Mouse (Mus musculus) intestine, embryonic 14.5 days (tissue): ENCODE results near the gene Numa1. TPM values are rescaled to one million over a fixed set of nuclear protein-coding genes. Genes with fewer than 3 reads are reported as not detected.

Experiments
- ATAC-seq: fragments of 200-750 bp; cut with Nextera tagmentation; replicated peaks from 2 replicates; pipeline ENCODE4 v1.8.0; 2017; ENCODE audit warnings: low read depth, moderate number of reproducible peaks, moderate TSS enrichment, moderate library complexity; ENCODE audit not compliant: low FRiP score, low TSS enrichment
- DNase-seq: peaks from one replicate; pipeline ENCODE4 v3.0.0-alpha.2; 2018; ENCODE audit warnings: low spot score
- H3K27ac ChIP-seq: fragments of 300-500 bp; sonication (generic); 2 replicates; pipeline ENCODE4 v1.5.1; 2014; ENCODE audit warnings: low read depth, mild to moderate bottlenecking, control low read depth
- H3K27me3 ChIP-seq: fragments of 300-500 bp; sonication (generic); replicated peaks from 2 replicates; pipeline ENCODE4 v1.6.1; 2014; ENCODE audit warnings: low read length, control low read depth; ENCODE audit not compliant: control insufficient read depth, insufficient read depth
- H3K36me3 ChIP-seq: fragments of 300-500 bp; sonication (generic); 2 replicates; pipeline ENCODE4 v1.6.1; 2014; ENCODE audit warnings: low read length, control low read depth; ENCODE audit not compliant: control insufficient read depth, insufficient read depth
- H3K4me1 ChIP-seq: fragments of 300-500 bp; sonication (generic); replicated peaks from 2 replicates; pipeline ENCODE4 v1.6.1; 2014; ENCODE audit warnings: low read length, control low read depth, mixed read lengths; ENCODE audit not compliant: control insufficient read depth, insufficient read depth
- H3K4me2 ChIP-seq: fragments of 300-500 bp; sonication (generic); 2 replicates; pipeline ENCODE4 v1.6.1; 2014; ENCODE audit warnings: low read length
- H3K4me3 ChIP-seq: fragments of 300-500 bp; sonication (generic); 2 replicates; pipeline ENCODE4 v1.5.1; 2014; ENCODE audit warnings: low read depth, low read length, control low read depth, mixed read lengths
- H3K9ac ChIP-seq: fragments of 300-500 bp; sonication (generic); 2 replicates; pipeline ENCODE4 v1.6.1; 2014; ENCODE audit warnings: mild to moderate bottlenecking, low read length
- H3K9me3 ChIP-seq: fragments of 300-500 bp; sonication (generic); 2 replicates; pipeline ENCODE4 v1.6.1; 2016; ENCODE audit warnings: low read length, control low read depth; ENCODE audit not compliant: control insufficient read depth
- WGBS: fragments of 180-500 bp; shearing (Covaris S2); extraction: QIAGEN DNeasy Blood & Tissue Kit; methylation state at CpG from one replicate; pipeline ENCODE4 v1.1.7; 2014; 5-methylcytosine and 5-hydroxymethylcytosine counted together
- polyA plus RNA-seq: library from polyadenylated mRNA; unstranded; fragments of >200 nt; fragmentation: Nextera tagmentation; extraction: Ambion mirVana; gene quantifications from 2 replicates; pipeline ENCODE4 v1.2.1, GENCODE M21; 2014

Gene Numa1
- polyA plus RNA-seq, 1 experiment from 2014 or later = 99.6 TPM

GRCm38 (mm10) chr7:102000921-102001630 lies 67.2 kb downstream of the Numa1 start:
- H3K4me1 ChIP-seq = no peaks in the 10 kb centered on the region
- ATAC-seq = no peak
- no peak overlapping the region for H3K9ac ChIP-seq
- H3K4me3 ChIP-seq = no peak overlapping the region
- no peak for DNase-seq
- H3K4me2 ChIP-seq = no peak overlapping the region
- 93% methylated on average over 26 of the region's 26 CpGs for WGBS
- no peak overlapping the region for H3K27ac ChIP-seq
- no peaks in the 10 kb centered on the region for H3K27me3 ChIP-seq
- peaks cover 97% of the 10 kb centered on the region for H3K36me3 ChIP-seq
- H3K9me3 ChIP-seq = no peaks in the 10 kb centered on the region

GRCm38 (mm10) chr7:102006520-102006919 lies 72.6 kb downstream of the Numa1 start:
- ATAC-seq = no peak
- H3K9me3 ChIP-seq = no peaks in the 10 kb centered on the region
- H3K36me3 ChIP-seq = peaks cover 94% of the 10 kb centered on the region
- no peak overlapping the region for H3K27ac ChIP-seq
- DNase-seq = no peak
- 86% methylated on average over 1 of the region's 1 CpGs for WGBS
- no peak overlapping the region for H3K4me2 ChIP-seq
- no peak overlapping the region for H3K9ac ChIP-seq
- no peak overlapping the region for H3K4me3 ChIP-seq
- H3K27me3 ChIP-seq = no peaks in the 10 kb centered on the region
- H3K4me1 ChIP-seq = no peaks in the 10 kb centered on the region

- Histone ChIP-seq H3K9me3 (no peaks in the 10 kb centered on the region), H3K4me1 (no peaks in the 10 kb centered on the region), H3K4me3 (no peak overlapping the region), H3K27me3 (no peaks in the 10 kb centered on the region), H3K9ac (no peak overlapping the region), H3K4me2 (no peak overlapping the region), H3K36me3 (peaks cover 95% of the 10 kb centered on the region), H3K27ac (no peak overlapping the region)
- ATAC-seq (no peak), DNase-seq (no peak)
- WGBS = 91% methylated on average over 9 of the region's 9 CpGs
Measured at GRCm38 (mm10) chr7:102011855-102012254, 77.9 kb downstream of the Numa1 start.

GRCm38 (mm10) chr7:102013416-102013815 lies 79.5 kb downstream of the Numa1 start:
- 89% methylated on average over 8 of the region's 8 CpGs for WGBS
- no peak overlapping the region for H3K4me3 ChIP-seq

DNA sequence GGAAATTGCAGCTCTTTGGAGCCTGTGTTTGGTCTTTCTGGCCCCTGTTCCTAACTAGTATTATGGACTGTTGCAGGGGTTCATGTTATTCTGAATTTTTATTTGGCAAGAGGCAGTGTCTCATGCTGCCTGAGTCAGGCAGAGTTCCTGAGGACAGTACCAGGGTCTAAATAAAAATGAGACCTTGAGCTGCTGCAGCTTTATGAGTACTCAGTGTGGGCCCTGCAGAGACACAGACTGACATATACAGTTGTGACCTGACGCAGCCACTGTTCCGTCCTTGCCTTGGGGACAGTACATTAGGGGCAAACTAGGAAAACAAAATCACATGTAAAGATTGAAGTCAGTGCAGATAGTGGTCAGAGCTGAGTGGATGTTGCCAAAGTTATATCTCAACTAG lies 81.1 kb downstream of the Numa1 start:
- Histone ChIP-seq H3K4me2 (no peak overlapping the region), H3K4me3 (no peak overlapping the region), H3K9ac (no peak overlapping the region), H3K27ac (no peak overlapping the region), H3K9me3 (no peaks in the 10 kb centered on the region), H3K4me1 (no peaks in the 10 kb centered on the region), H3K36me3 (peaks cover 98% of the 10 kb centered on the region), H3K27me3 (no peaks in the 10 kb centered on the region)
- DNase-seq = no peak
- 90% methylated on average over 2 of the region's 2 CpGs for WGBS
- no peak for ATAC-seq

More at GRCm38 (mm10) chr7:102013416-102013815, 79.5 kb downstream of the Numa1 start:
- Histone ChIP-seq H3K9ac (no peak overlapping the region), H3K4me1 (no peaks in the 10 kb centered on the region), H3K36me3 (peaks cover 98% of the 10 kb centered on the region), H3K27ac (no peak overlapping the region), H3K27me3 (no peaks in the 10 kb centered on the region), H3K4me2 (no peak overlapping the region), H3K9me3 (no peaks in the 10 kb centered on the region)
- DNase-seq (no peak), ATAC-seq (no peak)

GRCm38 (mm10) chr7:102016936-102017335 lies 83.0 kb downstream of the Numa1 start:
- DNase-seq (no peak), ATAC-seq (no peak)
- Histone ChIP-seq H3K4me3 (no peak overlapping the region), H3K9ac (no peak overlapping the region), H3K4me1 (no peaks in the 10 kb centered on the region), H3K27me3 (no peaks in the 10 kb centered on the region), H3K9me3 (no peaks in the 10 kb centered on the region), H3K4me2 (no peak overlapping the region), H3K36me3 (peaks cover 89% of the 10 kb centered on the region), H3K27ac (no peak overlapping the region)
- WGBS = 85% methylated on average over 4 of the region's 4 CpGs

GRCm38 (mm10) chr7:102017452-102017851 lies 83.5 kb downstream of the Numa1 start:
- Histone ChIP-seq H3K4me3 (no peak overlapping the region), H3K4me1 (no peaks in the 10 kb centered on the region), H3K4me2 (no peak overlapping the region), H3K27ac (no peak overlapping the region), H3K27me3 (no peaks in the 10 kb centered on the region), H3K36me3 (peaks cover 89% of the 10 kb centered on the region), H3K9ac (no peak overlapping the region), H3K9me3 (no peaks in the 10 kb centered on the region)
- 88% methylated on average over 5 of the region's 5 CpGs for WGBS
- DNase-seq (no peak), ATAC-seq (no peak)

- WGBS = 83% methylated on average over 7 of the region's 7 CpGs
- no peak for ATAC-seq
Measured at GRCm38 (mm10) chr7:102018034-102018433, 84.1 kb downstream of the Numa1 start.

DNA sequence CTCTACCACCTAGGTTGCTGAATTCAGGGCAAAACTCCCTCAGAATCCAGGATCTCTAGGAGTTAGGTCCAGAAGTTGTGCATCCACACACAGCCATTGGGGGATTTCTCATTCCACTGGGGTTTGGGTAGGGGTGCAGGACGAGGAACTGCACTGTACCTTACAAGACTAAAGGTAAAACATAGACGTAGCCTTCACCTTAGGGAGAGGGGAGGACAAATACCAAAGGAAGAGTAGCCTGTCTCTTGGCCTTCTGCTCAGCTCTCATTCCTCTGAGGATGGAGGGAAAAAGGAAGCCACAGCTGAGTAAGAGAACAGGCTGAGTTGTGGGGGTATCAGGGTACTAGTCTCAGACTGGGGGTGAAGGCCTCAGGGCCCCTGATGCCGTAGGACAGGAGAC lies 84.7 kb downstream of the Numa1 start, which contains the start of gene Il18bp:
TSS of gene Il18bp (minus strand) at position 101 of the 400 bp plus-strand sequence.
- ATAC-seq (no peak), DNase-seq (no peak)
- Histone ChIP-seq H3K4me3 (no peak within 1 kb of the TSS), H3K9ac (no peak within 1 kb of the TSS), H3K4me2 (no peak within 1 kb of the TSS), H3K27me3 (no peaks in the 10 kb centered on the region), H3K36me3 (peaks cover 89% of the 10 kb centered on the region), H3K27ac (no peak within 1 kb of the TSS; the same call in 1 of the 2 replicates), H3K9me3 (no peaks in the 10 kb centered on the region), H3K4me1 (no peaks in the 10 kb centered on the region)
- WGBS = 93% methylated on average over 3 of the region's 3 CpGs

More at GRCm38 (mm10) chr7:102018034-102018433, 84.1 kb downstream of the Numa1 start:
- no peak overlapping the region for H3K4me2 ChIP-seq
- no peaks in the 10 kb centered on the region for H3K9me3 ChIP-seq
- H3K9ac ChIP-seq = no peak overlapping the region
- peaks cover 89% of the 10 kb centered on the region for H3K36me3 ChIP-seq
- H3K4me3 ChIP-seq = no peak overlapping the region
- H3K4me1 ChIP-seq = no peaks in the 10 kb centered on the region
- no peaks in the 10 kb centered on the region for H3K27me3 ChIP-seq
- H3K27ac ChIP-seq = no peak overlapping the region; the same call in 1 of the 2 replicates
- no peak for DNase-seq
